Mouse (Mus musculus) liver, embryonic 14.5 days (tissue): Measurements from ENCODE around the gene Syn2.

Experiments used
- CTCF ChIP-seq: IDR thresholded peaks from 2 replicates; pipeline ENCODE4 v1.5.1; 2016; ENCODE audit warnings: antibody characterized with exemption, low read depth, control low read depth
- EP300 ChIP-seq: IDR thresholded peaks from 2 replicates; pipeline ENCODE4 v1.6.1; 2016; ENCODE audit warnings: antibody characterized with exemption, low read depth

DNA sequence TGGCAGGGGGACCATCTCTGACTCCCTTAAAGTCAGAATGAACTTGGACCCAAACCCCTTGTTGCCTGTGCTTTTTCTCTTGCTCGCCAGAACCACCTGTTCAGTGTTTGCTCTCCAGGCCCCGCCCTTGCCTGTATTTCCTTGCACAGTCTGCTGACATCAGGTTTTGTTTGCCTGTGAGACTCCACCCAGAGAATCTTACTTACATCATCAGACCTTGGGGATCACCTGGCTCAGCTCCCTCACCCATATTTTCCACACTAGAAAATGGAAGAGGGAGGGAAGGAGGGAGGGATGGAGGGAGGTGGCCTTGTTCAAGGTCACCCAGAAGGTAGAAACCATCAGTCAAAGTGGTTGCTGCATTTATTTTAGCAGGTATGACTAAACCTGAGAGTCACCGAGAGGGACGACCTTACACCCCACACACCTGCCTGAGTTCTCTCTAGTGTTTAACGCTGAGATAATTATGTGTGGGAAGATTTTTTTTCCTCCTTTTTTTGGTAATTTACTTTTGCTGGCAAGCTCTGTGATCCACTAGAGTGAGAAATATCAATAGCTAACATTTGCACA is 7.4 kb upstream of the Syn2 start:
- TF ChIP-seq CTCF (no peak), EP300 (no peak)
